Mouse (Mus musculus): ENCODE measurements around the gene Lrrc73. TPM values are rescaled to one million over a fixed set of nuclear protein-coding genes. Genes with fewer than 3 reads are reported as not detected.
A peak's percentile ranks its signal among the peaks of the same experiment; 100 is the strongest.

Gene Lrrc73
- 10 to 100 TPM; 76.9 to 83.1 TPM for total RNA-seq (2021)
- long read RNA-seq, experiment 1, transcript Lrrc73-204 (6 exons, 2,010 nt) = major isoform, 20 of 27 reads
- long read RNA-seq, experiment 1, partial matches to known transcripts = 1 of 27 reads
- long read RNA-seq, experiment 1, other reads (novel, unspliced or antisense) = 3 of 27 reads
- long read RNA-seq, experiment 2, transcript Lrrc73-203 (5 exons, 1,116 nt) = minor isoform, 6 of 33 reads
- long read RNA-seq, experiment 2, transcript Lrrc73-204 (6 exons, 2,010 nt) = major isoform, 18 of 33 reads
- long read RNA-seq, experiment 2, partial matches to known transcripts = 5 of 33 reads
- long read RNA-seq, experiment 2, other reads (novel, unspliced or antisense) = 2 of 33 reads

GRCm38 (mm10) chr17:46253452-46254084 lies at the start of gene Lrrc73:
Gene Lrrc73 (plus strand): TSS chr17:46253531.
- DNase-seq (ENCODE audit: low spot score in 2 of 2) = peak; percentile 91 to 94

GRCm38 (mm10) chr17:46206676-46207075 lies 46.7 kb upstream of the Lrrc73 start:
- no peak for DNase-seq (ENCODE audit: low spot score in 2 of 2)

- DNase-seq (ENCODE audit: low spot score in 2 of 2) = no peak
These were observed 42.8 kb upstream of the Lrrc73 start for GRCm38 (mm10) chr17:46210550-46210949.

GRCm38 (mm10) chr17:46221601-46222000 lies 31.7 kb upstream of the Lrrc73 start:
- DNase-seq (ENCODE audit: low spot score in 2 of 2) = no peak

GRCm38 (mm10) chr17:46227576-46227975 lies 25.8 kb upstream of the Lrrc73 start:
- no peak for DNase-seq (ENCODE audit: low spot score in 2 of 2)

- DNase-seq (ENCODE audit: low spot score in 2 of 2) = no peak
These were observed 17.3 kb upstream of the Lrrc73 start for GRCm38 (mm10) chr17:46236067-46236466.

GRCm38 (mm10) chr17:46237079-46237478 lies 16.3 kb upstream of the Lrrc73 start:
- DNase-seq (ENCODE audit: low spot score in 2 of 2) = no peak

- no peak for DNase-seq (ENCODE audit: low spot score in 2 of 2)
These were observed 15.9 kb upstream of the Lrrc73 start for GRCm38 (mm10) chr17:46237480-46237879.

GRCm38 (mm10) chr17:46239516-46240114 lies 13.7 kb upstream of the Lrrc73 start:
- no peak for DNase-seq (ENCODE audit: low spot score in 2 of 2)

- DNase-seq (ENCODE audit: low spot score in 2 of 2) = no peak
These were observed 11.9 kb upstream of the Lrrc73 start for GRCm38 (mm10) chr17:46241471-46241870.

GRCm38 (mm10) chr17:46242274-46242673 lies 11.1 kb upstream of the Lrrc73 start:
- no peak for DNase-seq (ENCODE audit: low spot score in 2 of 2)

- DNase-seq (ENCODE audit: low spot score in 2 of 2) = no peak
These were observed 10.3 kb upstream of the Lrrc73 start for GRCm38 (mm10) chr17:46242993-46243392.

- no peak for DNase-seq (ENCODE audit: low spot score in 2 of 2)
These were observed 9.7 kb upstream of the Lrrc73 start for GRCm38 (mm10) chr17:46243624-46244023.

- no peak for DNase-seq (ENCODE audit: low spot score in 2 of 2)
These were observed 8.8 kb upstream of the Lrrc73 start for GRCm38 (mm10) chr17:46244579-46244978.

- peak; percentile 93 to 96 for DNase-seq (ENCODE audit: low spot score in 2 of 2)
These were observed 5.7 kb upstream of the Lrrc73 start, which contains the start of the genes Polr1c and Yipf3 for GRCm38 (mm10) chr17:46247512-46248188. Gene Polr1c (minus strand): TSS chr17:46248054. Gene Yipf3 (plus strand): TSS chr17:46248080.

- DNase-seq (ENCODE audit: low spot score in 2 of 2) = no peak
These were observed 5.2 kb upstream of the Lrrc73 start for GRCm38 (mm10) chr17:46248189-46248522.

GRCm38 (mm10) chr17:46251174-46251573 lies 2.2 kb upstream of the Lrrc73 start:
- DNase-seq (ENCODE audit: low spot score in 2 of 2) = no peak

- peak in 1 of 2 experiments; percentile 70 for DNase-seq (ENCODE audit: low spot score in 2 of 2)
These were observed 520 bp upstream of the Lrrc73 start for GRCm38 (mm10) chr17:46252571-46253451.

GRCm38 (mm10) chr17:46254106-46254505 lies 775 bp downstream of the Lrrc73 start:
- peak in 1 of 2 experiments; percentile 56 for DNase-seq (ENCODE audit: low spot score in 2 of 2)

- no peak for DNase-seq (ENCODE audit: low spot score in 2 of 2)
These were observed 1.8 kb downstream of the Lrrc73 start for GRCm38 (mm10) chr17:46255147-46255546.

Data from layer of hippocampus, postnatal 14 days (tissue).